13 mouse cellular contexts compared by ENCODE assay signal in the genomic region with DNA sequence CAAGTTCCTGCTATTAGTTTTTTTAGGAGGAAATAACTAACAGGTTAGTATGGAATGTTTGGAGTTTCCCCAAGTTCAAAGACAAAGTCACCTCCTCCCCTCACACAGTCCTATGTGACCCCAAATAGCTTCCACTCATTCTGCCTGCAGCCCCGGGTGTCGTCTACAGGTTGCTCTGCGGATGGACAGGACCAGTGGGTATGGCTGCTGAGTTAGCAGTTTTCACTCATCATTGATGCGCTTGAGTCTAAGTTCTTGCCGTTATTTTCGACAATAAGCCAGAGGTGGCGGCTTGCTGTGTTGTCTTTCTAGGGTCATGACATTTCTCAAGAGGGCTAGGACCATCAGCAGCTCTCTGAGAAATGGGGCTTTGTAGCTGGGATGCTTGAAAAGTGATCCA. TPM values are rescaled to one million over a fixed set of nuclear protein-coding genes. Genes with fewer than 3 reads are reported as not detected.
DNase-seq lines count a peak whose midpoint lies in the region; ATAC-seq lines count a peak whose summit lies in the region.
"Had no signal": no experiment of that assay in that cellular context is flagged by ENCODE, and none has a peak within 500 bp of the region (broad histone marks: within the 10 kb centered on the region; RNA-seq: fewer than 3 reads in every experiment).

No protein-coding gene starts in this region.

- peak overlapping the region; percentile 30; the same call in 1 of the 2 replicates for H3K4me2 ChIP-seq in forebrain, embryonic 13.5 days
- H3K4me2 ChIP-seq in forebrain, embryonic 12.5 days = no peak overlapping the region
- 0 out of 2 replicates have a peak overlapping the region, but pooled peaks have one; percentile 19 for H3K4me2 ChIP-seq in midbrain, embryonic 12.5 days (replicated peaks)
- H3K4me2 ChIP-seq in hindbrain, embryonic 16.5 days (ENCODE audit: low read length) = peak overlapping the region; percentile 37

- no peak overlapping the region for H3K27ac ChIP-seq in forebrain, embryonic 13.5 days
- no peak overlapping the region for H3K27ac ChIP-seq in forebrain, embryonic 12.5 days
- no peak overlapping the region for H3K27ac ChIP-seq in midbrain, embryonic 12.5 days (replicated peaks)
- no peak overlapping the region for H3K27ac ChIP-seq in midbrain, embryonic 10.5 days (replicated peaks)
- H3K27ac ChIP-seq in hindbrain, embryonic 16.5 days (ENCODE audit: low read depth, low read length) = no peak overlapping the region
- H3K27ac ChIP-seq: lung, embryonic 15.5 days had no signal

- DNase-seq in midbrain, embryonic 10.5 days (ENCODE audit: low spot score) = no peak
- peak; percentile 55 for DNase-seq in thymus, postnatal 0 days (ENCODE audit: low spot score)
- no peak for DNase-seq in left cerebral cortex, adult 9 months (ENCODE audit: low spot score in 2 of 2)
- DNase-seq in gastrocnemius, adult 18-20 months (ENCODE audit: low spot score) = no peak
- DNase-seq: cerebellum, postnatal 10 days; gastrocnemius, postnatal 10 days; kidney, postnatal 25 days; right cerebral cortex, adult 18-20 months had no signal

- H3K4me3 ChIP-seq in forebrain, embryonic 13.5 days = no peak overlapping the region
- no peak overlapping the region for H3K4me3 ChIP-seq in forebrain, embryonic 12.5 days (replicated peaks)
- H3K4me3 ChIP-seq in midbrain, embryonic 12.5 days = no peak overlapping the region
- H3K4me3 ChIP-seq in midbrain, embryonic 10.5 days = no peak overlapping the region
- no peak overlapping the region; the same call in 1 of the 2 replicates for H3K4me3 ChIP-seq in hindbrain, embryonic 16.5 days (ENCODE audit: low read length)

- H3K9me3 ChIP-seq in forebrain, embryonic 13.5 days (replicated peaks) = no peaks in the 10 kb centered on the region; the same call in 1 of the 2 replicates
- H3K9me3 ChIP-seq in forebrain, embryonic 12.5 days = 0 out of 2 replicates have a peak, but pooled peaks cover 5% of the 10 kb centered on the region
- H3K9me3 ChIP-seq in midbrain, embryonic 12.5 days = no peaks in the 10 kb centered on the region
- no peaks in the 10 kb centered on the region for H3K9me3 ChIP-seq in midbrain, embryonic 10.5 days (replicated peaks)
- no peaks in the 10 kb centered on the region for H3K9me3 ChIP-seq in hindbrain, embryonic 16.5 days (ENCODE audit: control insufficient read depth, low read length)
- H3K9me3 ChIP-seq: lung, embryonic 15.5 days had no signal

- H3K9ac ChIP-seq in forebrain, embryonic 13.5 days = no peak overlapping the region
- H3K9ac ChIP-seq in forebrain, embryonic 12.5 days = no peak overlapping the region
- H3K9ac ChIP-seq in midbrain, embryonic 12.5 days (replicated peaks) = no peak overlapping the region
- no peak overlapping the region for H3K9ac ChIP-seq in hindbrain, embryonic 16.5 days (ENCODE audit: low read depth, low read length)
- H3K9ac ChIP-seq: lung, embryonic 15.5 days had no signal

- no peaks in the 10 kb centered on the region for H3K36me3 ChIP-seq in forebrain, embryonic 13.5 days (ENCODE audit: poor library complexity, severe bottlenecking)
- no peaks in the 10 kb centered on the region for H3K36me3 ChIP-seq in forebrain, embryonic 12.5 days (replicated peaks)
- no peaks in the 10 kb centered on the region for H3K36me3 ChIP-seq in midbrain, embryonic 12.5 days
- no peaks in the 10 kb centered on the region for H3K36me3 ChIP-seq in midbrain, embryonic 10.5 days
- no peaks in the 10 kb centered on the region for H3K36me3 ChIP-seq in hindbrain, embryonic 16.5 days (ENCODE audit: control insufficient read depth, insufficient read depth, low read length)
- H3K36me3 ChIP-seq: lung, embryonic 15.5 days had no signal

- no peak for ATAC-seq in forebrain, embryonic 13.5 days
- ATAC-seq in forebrain, embryonic 12.5 days (ENCODE audit: low FRiP score) = no peak
- no peak for ATAC-seq in midbrain, embryonic 12.5 days (ENCODE audit: low FRiP score, low read depth)
- no peak for ATAC-seq in hindbrain, embryonic 16.5 days

- peaks cover 34% of the 10 kb centered on the region for H3K27me3 ChIP-seq in forebrain, embryonic 13.5 days
- H3K27me3 ChIP-seq in forebrain, embryonic 12.5 days = peaks cover 49% of the 10 kb centered on the region
- H3K27me3 ChIP-seq in midbrain, embryonic 12.5 days = no peaks in the 10 kb centered on the region; the same call in 1 of the 2 replicates
- peaks cover 17% of the 10 kb centered on the region; the same call in 1 of the 2 replicates for H3K27me3 ChIP-seq in midbrain, embryonic 10.5 days (ENCODE audit: low read depth, poor library complexity, severe bottlenecking)
- H3K27me3 ChIP-seq in hindbrain, embryonic 16.5 days (replicated peaks; ENCODE audit: control insufficient read depth, insufficient read depth, low read length) = no peaks in the 10 kb centered on the region

- WGBS in forebrain, embryonic 13.5 days = 76% methylated on average over 7 of the region's 7 CpGs
- WGBS in forebrain, embryonic 12.5 days = 85% methylated on average over 7 of the region's 7 CpGs
- 74% methylated on average over 7 of the region's 7 CpGs for WGBS in midbrain, embryonic 12.5 days
- 81% methylated on average over 7 of the region's 7 CpGs for WGBS in midbrain, embryonic 10.5 days
- 72% methylated on average over 7 of the region's 7 CpGs for WGBS in hindbrain, embryonic 16.5 days

- H3K4me1 ChIP-seq in forebrain, embryonic 13.5 days = peaks cover 63% of the 10 kb centered on the region
- peaks cover 40% of the 10 kb centered on the region for H3K4me1 ChIP-seq in forebrain, embryonic 12.5 days
- peaks cover 35% of the 10 kb centered on the region for H3K4me1 ChIP-seq in midbrain, embryonic 12.5 days
- H3K4me1 ChIP-seq in midbrain, embryonic 10.5 days = peaks cover 31% of the 10 kb centered on the region
- H3K4me1 ChIP-seq in hindbrain, embryonic 16.5 days (ENCODE audit: control insufficient read depth, insufficient read depth, low read depth, low read length) = peaks cover 22% of the 10 kb centered on the region

RNA-seq across cellular contexts. Expression of gene Scml4, which starts 1.3 kb away (rescaled TPM):
- polyA plus RNA-seq in forebrain, embryonic 13.5 days (2015; fragmentation: Nextera tagmentation; extraction: Ambion mirVana) = 5.2 and 7.6 TPM in 2 replicates
- 2.9 and 3.0 TPM in 2 replicates for polyA plus RNA-seq in forebrain, embryonic 12.5 days (2016; fragmentation: Nextera tagmentation; extraction: Ambion mirVana)
- 3.4 and 5.4 TPM in 2 replicates for polyA plus RNA-seq in midbrain, embryonic 12.5 days (2016; fragmentation: Nextera tagmentation; extraction: Ambion mirVana)
- polyA plus RNA-seq in midbrain, embryonic 10.5 days (2016; fragmentation: Nextera tagmentation; extraction: Ambion mirVana) = 0.17 and 0.97 TPM in 2 replicates
- 9.1 and 11.6 TPM in 2 replicates for polyA plus RNA-seq in hindbrain, embryonic 16.5 days (2015; fragmentation: Nextera tagmentation; extraction: Ambion mirVana)
- 8.5 and 12.1 TPM in 2 replicates for polyA plus RNA-seq in thymus, postnatal 0 days (2015; fragmentation: Nextera tagmentation; extraction: Ambion mirVana)
- total RNA-seq in gastrocnemius, adult 18-20 months (2021) = 1 to 10 TPM in 1 of 2 experiments, under 1 TPM in 1; 0.59 to 1.1 TPM
